Mouse (Mus musculus): ENCODE results near the gene Pim3.

DNA sequence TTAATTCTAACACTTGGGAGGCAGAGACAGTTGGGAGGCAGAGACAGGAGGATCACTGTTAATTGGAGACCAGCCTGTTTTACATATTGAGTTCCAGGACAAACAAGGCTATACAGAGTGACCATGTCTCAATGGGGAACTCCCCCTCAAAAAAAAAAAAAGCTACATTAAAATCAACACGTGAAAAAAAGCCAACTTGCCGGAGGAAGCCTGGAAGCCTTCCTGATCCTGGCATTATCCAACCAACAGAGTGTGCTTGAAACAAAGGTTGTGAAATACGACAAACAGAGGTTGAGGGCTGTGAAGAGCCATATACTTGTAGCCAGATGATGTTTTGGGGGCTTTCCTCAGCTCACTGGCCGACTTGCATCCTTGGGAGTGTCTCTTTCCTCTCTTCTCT lies 20.9 kb downstream of the Pim3 start:
- TF ChIP-seq CTCF (conservative IDR thresholded peaks at IDR 0.05; ENCODE audit: insufficient read depth, insufficient read length, low read depth, low read length), result no peak
- no peak for TF ChIP-seq POLR2A (IDR thresholded peaks at IDR 0.05; ENCODE audit: low read depth, low read length)
